Mouse (Mus musculus): Measurements from ENCODE around the gene Rgs3. TPM values are rescaled to one million over a fixed set of nuclear protein-coding genes. Genes with fewer than 3 reads are reported as not detected.
A peak's percentile ranks its signal among the peaks of the same experiment; 100 is the strongest.

The Rgs3 gene
- total and polyA plus RNA-seq, 2 experiments: 9.6 to 13.0 TPM

DNA sequence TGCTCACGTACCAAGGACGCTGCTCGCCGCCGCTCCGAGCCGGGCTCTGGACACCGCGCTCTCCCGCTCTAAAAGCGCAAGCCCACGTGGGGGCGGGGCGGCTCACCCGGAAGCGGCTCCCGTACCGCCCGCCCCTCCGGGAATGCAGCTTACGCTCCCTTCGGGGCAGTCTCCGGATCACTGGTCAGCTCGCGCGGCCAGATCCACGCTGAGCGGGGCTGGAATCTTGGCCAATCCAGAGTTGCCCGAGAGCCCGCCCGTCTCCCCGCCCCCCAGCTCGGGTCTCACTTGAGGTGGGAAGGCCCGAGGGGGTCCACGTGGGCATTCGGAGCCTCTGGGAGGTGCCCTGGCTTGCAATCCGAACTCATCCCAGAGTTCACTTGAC is 39.8 kb upstream of the Rgs3 start, which contains the start of gene Alad:
Alad (minus strand) TSS at position 70 of the 385 bp plus-strand sequence.
- under 1% methylated on average over 37 of the region's 37 CpGs for WGBS
- H3K27ac ChIP-seq (replicated peaks; ENCODE audit: insufficient read depth, low read depth, low read length): peak within 1 kb of the TSS; percentile 87
- H3K4me3 ChIP-seq (ENCODE audit: insufficient read depth, low read depth, low read length): peak within 1 kb of the TSS; percentile 84
- peaks cover 13% of the 10 kb centered on the region; the same call in 1 of the 2 replicates for H3K79me2 ChIP-seq (ENCODE audit: control insufficient read depth, insufficient read depth, low read length)
- no peak for TF ChIP-seq CTCF (IDR thresholded peaks at IDR 0.05; ENCODE audit: low read depth, low read length)
- peak; percentile 90; the same call in 1 of the 2 replicates for TF ChIP-seq POLR2A (IDR thresholded peaks at IDR 0.05; ENCODE audit: extremely low read depth, insufficient read depth, low read length)
- H3K9ac ChIP-seq (ENCODE audit: low read depth, low read length): peak within 1 kb of the TSS; percentile 90
- no peaks in the 10 kb centered on the region for H3K36me3 ChIP-seq (ENCODE audit: control insufficient read depth, insufficient read depth, low read length)
- H3K27me3 ChIP-seq (ENCODE audit: control insufficient read depth, insufficient read depth, low read length): no peaks in the 10 kb centered on the region
- peaks cover 29% of the 10 kb centered on the region for H3K4me1 ChIP-seq (ENCODE audit: control insufficient read depth, insufficient read depth, low read length)
- DNase-seq (ENCODE audit: extremely low read depth, low read depth, low spot score): peak; percentile 94

DNA sequence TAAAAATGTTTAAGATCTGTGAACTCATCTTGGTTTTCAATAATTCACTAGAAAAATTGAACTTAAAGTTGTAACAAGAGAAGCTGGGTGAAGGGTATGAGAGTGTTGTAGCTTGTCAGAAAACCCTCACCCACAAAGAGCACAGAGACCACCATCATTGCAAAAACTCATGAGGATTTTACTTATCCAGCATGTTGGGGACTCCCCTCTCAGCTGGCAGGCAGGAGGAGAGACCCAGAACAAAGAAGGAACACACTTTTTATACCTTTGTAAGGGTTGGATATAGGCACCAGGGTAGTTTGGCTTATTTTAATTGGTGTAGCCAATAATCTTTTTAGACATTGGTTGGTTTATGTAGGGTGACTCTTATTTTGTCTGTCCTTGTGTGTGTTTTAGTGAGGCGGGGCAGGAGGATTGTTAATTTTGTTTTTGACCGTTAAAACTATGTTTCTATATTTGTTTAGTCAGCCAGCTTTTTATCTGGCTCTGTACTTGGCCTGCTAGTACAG is 38.7 kb upstream of the Rgs3 start:
- peak; percentile 39 for DNase-seq (ENCODE audit: extremely low read depth, low read depth, low spot score)
- Histone ChIP-seq H3K36me3 (ENCODE audit: control insufficient read depth, insufficient read depth, low read length) (no peaks in the 10 kb centered on the region), H3K27ac (replicated peaks; ENCODE audit: insufficient read depth, low read depth, low read length) (no peak overlapping the region), H3K4me1 (ENCODE audit: control insufficient read depth, insufficient read depth, low read length) (peaks cover 20% of the 10 kb centered on the region), H3K4me3 (ENCODE audit: insufficient read depth, low read depth, low read length) (no peak overlapping the region), H3K9ac (ENCODE audit: low read depth, low read length) (no peak overlapping the region), H3K27me3 (ENCODE audit: control insufficient read depth, insufficient read depth, low read length) (no peaks in the 10 kb centered on the region), H3K79me2 (ENCODE audit: control insufficient read depth, insufficient read depth, low read length) (peaks cover 9% of the 10 kb centered on the region; the same call in 1 of the 2 replicates)
- 53% methylated on average over 2 of the region's 2 CpGs for WGBS
- TF ChIP-seq CTCF (IDR thresholded peaks at IDR 0.05; ENCODE audit: low read depth, low read length) (no peak), POLR2A (IDR thresholded peaks at IDR 0.05; ENCODE audit: extremely low read depth, insufficient read depth, low read length) (no peak)

DNA sequence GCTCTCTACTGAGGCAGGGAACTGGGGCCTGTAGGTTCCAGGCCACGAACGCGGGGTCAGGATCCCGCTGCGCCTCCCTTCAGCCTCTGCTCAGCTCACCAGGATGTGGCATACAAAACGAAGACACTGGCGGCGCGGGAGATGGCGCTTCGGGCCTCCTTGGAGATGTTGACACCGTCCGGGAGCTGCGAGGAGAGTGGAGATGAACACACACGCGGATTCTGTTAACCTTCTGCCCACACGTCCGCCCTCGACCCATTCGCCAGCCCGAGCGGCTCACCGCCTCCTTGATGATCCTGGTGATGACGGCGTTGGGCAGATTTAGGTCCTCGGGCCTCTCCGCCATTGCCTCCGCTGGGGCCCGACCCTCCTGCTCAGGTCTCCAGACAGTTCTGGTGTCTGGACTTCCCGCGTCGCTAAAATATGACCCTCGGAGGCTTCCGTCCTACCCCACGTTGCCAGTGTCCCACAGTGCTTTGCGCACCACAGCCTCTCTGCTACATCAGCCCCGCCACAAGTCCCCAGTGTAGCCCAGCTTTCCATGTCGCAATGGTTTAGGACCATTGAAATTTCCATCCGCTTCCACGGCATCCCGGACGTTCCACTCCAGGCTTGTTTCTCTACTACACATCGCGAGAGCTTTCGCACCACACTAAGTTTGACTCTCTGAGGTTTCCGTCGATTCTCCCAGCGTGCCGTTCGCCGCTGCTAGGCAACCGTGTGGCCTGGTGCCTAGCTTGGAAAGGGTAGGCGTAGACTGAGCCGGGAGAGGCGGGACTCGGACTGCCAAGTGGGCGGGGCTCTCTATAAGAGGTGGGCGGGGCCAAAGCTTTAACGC is 34.8 kb upstream of the Rgs3 start, which contains the start of the genes Pole3 and 4933430I17Rik:
Pole3 (minus strand) TSS at position 418 of the 838 bp plus-strand sequence.
4933430I17Rik (plus strand) TSS at position 719 of the 838 bp plus-strand sequence.
- Histone ChIP-seq H3K4me1 (ENCODE audit: control insufficient read depth, insufficient read depth, low read length) (peaks cover 3% of the 10 kb centered on the region), H3K9ac (ENCODE audit: low read depth, low read length) (peak within 1 kb of the TSS; percentile 80), H3K79me2 (ENCODE audit: control insufficient read depth, insufficient read depth, low read length) (0 out of 2 replicates have a peak, but pooled peaks cover 2% of the 10 kb centered on the region), H3K27me3 (ENCODE audit: control insufficient read depth, insufficient read depth, low read length) (no peaks in the 10 kb centered on the region), H3K27ac (replicated peaks; ENCODE audit: insufficient read depth, low read depth, low read length) (peak within 1 kb of the TSS; percentile 79), H3K36me3 (ENCODE audit: control insufficient read depth, insufficient read depth, low read length) (no peaks in the 10 kb centered on the region), H3K4me3 (ENCODE audit: insufficient read depth, low read depth, low read length) (peak within 1 kb of the TSS; percentile 79)
- WGBS: under 1% methylated on average over 59 of the region's 59 CpGs
- 0 out of 2 replicates have a peak, but pooled peaks have one; percentile 27 for TF ChIP-seq POLR2A (IDR thresholded peaks at IDR 0.05; ENCODE audit: extremely low read depth, insufficient read depth, low read length)
- no peak for TF ChIP-seq CTCF (IDR thresholded peaks at IDR 0.05; ENCODE audit: low read depth, low read length)
- peak; percentile 84 for DNase-seq (ENCODE audit: extremely low read depth, low read depth, low spot score)

DNA sequence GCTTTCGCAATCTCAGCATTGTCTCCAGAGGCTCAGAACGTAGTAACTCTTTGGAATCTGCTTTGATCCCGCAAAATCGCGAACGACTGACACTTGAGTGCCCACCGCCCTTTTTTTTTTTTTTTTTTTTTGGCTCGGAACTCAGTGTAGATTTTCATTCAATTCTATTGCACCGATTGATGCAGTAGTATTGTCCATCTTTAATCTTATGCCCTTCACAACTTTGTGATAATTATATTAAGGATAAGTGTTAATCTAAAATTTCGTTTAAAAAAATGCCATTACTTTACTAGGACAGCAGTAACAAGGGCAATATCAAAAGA is 34.2 kb upstream of the Rgs3 start:
- H3K79me2 ChIP-seq (ENCODE audit: control insufficient read depth, insufficient read depth, low read length): 0 out of 2 replicates have a peak, but pooled peaks cover 2% of the 10 kb centered on the region
- H3K9ac ChIP-seq (ENCODE audit: low read depth, low read length): no peak overlapping the region
- WGBS: under 1% methylated on average over 10 of the region's 10 CpGs
- DNase-seq (ENCODE audit: extremely low read depth, low read depth, low spot score): no peak
- peaks cover 3% of the 10 kb centered on the region for H3K4me1 ChIP-seq (ENCODE audit: control insufficient read depth, insufficient read depth, low read length)
- H3K27ac ChIP-seq (replicated peaks; ENCODE audit: insufficient read depth, low read depth, low read length): no peak overlapping the region
- no peaks in the 10 kb centered on the region for H3K36me3 ChIP-seq (ENCODE audit: control insufficient read depth, insufficient read depth, low read length)
- H3K27me3 ChIP-seq (ENCODE audit: control insufficient read depth, insufficient read depth, low read length): no peaks in the 10 kb centered on the region
- TF ChIP-seq CTCF (IDR thresholded peaks at IDR 0.05; ENCODE audit: low read depth, low read length): no peak
- TF ChIP-seq POLR2A (IDR thresholded peaks at IDR 0.05; ENCODE audit: extremely low read depth, insufficient read depth, low read length): no peak
- H3K4me3 ChIP-seq (ENCODE audit: insufficient read depth, low read depth, low read length): peak overlapping the region; percentile 27; the same call in 1 of the 2 replicates

DNA sequence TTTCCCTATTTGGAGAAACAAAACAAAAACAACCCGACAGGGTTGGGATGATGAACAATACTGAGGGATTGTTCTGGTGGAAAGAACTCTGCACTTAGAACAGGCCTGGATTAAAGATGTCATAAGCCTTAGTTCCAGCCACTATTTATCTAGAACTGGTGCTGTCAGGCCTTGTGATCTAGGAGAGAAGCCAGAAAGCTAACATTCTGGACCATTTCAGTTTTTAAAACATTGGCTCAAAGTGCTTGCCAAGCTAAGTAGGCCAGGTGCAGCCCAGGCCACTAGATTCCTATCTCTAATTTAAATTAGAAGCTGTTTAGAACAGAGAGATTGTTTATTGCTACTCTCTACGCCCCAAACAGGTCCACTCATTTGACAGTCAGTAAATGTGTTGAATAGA is 33.4 kb upstream of the Rgs3 start:
- peaks cover 3% of the 10 kb centered on the region for H3K4me1 ChIP-seq (ENCODE audit: control insufficient read depth, insufficient read depth, low read length)
- H3K4me3 ChIP-seq (ENCODE audit: insufficient read depth, low read depth, low read length): no peak overlapping the region
- WGBS: 55% methylated on average over 2 of the region's 2 CpGs
- TF ChIP-seq POLR2A (IDR thresholded peaks at IDR 0.05; ENCODE audit: extremely low read depth, insufficient read depth, low read length): no peak
- TF ChIP-seq CTCF (IDR thresholded peaks at IDR 0.05; ENCODE audit: low read depth, low read length): no peak
- H3K36me3 ChIP-seq (ENCODE audit: control insufficient read depth, insufficient read depth, low read length): no peaks in the 10 kb centered on the region
- no peaks in the 10 kb centered on the region for H3K27me3 ChIP-seq (ENCODE audit: control insufficient read depth, insufficient read depth, low read length)
- H3K9ac ChIP-seq (ENCODE audit: low read depth, low read length): no peak overlapping the region
- no peak overlapping the region for H3K27ac ChIP-seq (replicated peaks; ENCODE audit: insufficient read depth, low read depth, low read length)
- peak; percentile 68 for DNase-seq (ENCODE audit: extremely low read depth, low read depth, low spot score)
- H3K79me2 ChIP-seq (ENCODE audit: control insufficient read depth, insufficient read depth, low read length): 0 out of 2 replicates have a peak, but pooled peaks cover 2% of the 10 kb centered on the region
